Mouse (Mus musculus): ENCODE measurements around the gene Surf4. TPM values are rescaled to one million over a fixed set of nuclear protein-coding genes. Genes with fewer than 3 reads are reported as not detected.

Gene Surf4
- total RNA-seq, 2 experiments from 2014 or later = 129 to 195 TPM

DNA sequence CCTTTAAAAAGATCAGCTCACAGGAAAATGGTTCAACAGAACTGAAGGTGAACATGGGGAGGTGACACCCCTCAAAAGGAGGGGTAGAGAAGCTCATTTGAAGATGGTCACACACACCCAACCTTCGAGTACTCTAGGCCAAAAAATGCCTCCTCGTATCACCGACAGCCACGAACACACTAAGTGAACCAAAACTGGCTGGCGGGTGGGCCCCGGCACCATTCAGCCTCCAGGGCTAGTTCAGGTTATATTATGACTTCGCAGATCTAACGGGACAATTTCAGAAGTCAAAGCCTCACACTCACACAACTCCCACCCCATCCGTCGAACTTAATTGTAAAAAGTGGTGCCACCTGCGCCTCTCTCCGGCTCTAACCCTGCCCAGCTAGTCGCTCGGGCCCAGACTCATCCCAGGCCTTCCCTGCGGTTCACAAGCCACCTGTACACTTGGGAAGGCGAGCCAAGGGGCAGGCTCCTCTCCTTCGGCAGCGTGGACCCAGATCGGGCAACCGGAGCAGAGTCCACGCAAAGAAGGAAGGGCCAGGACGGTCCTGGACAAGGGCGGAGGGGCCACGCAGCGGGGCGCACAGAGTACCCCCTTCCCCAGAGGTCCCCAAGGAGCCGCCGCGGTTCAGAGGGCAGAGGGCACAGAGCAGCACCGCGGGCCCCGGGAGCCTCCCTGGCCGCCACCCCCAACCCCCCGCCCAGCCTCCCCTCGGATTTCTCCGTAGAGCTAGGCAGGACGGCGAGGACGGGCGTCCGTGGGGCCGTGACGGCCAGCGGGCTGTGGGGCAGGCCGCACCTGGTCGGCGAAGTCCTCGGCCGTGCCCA lies 1.0 kb downstream of the Surf4 start:
- DNase-seq (ENCODE audit: low spot score in 2 of 2) = no peak

DNA sequence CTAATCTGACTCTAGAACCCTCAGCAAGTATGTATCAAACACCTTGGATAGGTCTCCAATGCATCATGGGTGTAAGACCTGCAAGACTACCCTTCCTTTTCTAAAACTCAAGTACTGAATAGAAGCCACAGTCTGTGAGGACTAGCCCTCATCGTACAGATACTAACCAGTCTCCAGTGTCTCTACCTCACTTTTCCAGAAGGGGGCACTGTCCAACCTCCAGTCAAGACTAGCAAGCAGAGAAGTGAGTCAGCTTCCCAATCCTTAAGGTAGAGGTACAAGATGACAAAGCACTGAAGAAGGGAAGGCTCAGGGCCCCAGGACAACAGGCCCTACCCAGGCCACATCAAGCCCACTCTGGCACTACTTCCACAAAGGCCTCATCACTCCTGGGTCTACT lies 3.3 kb downstream of the Surf4 start:
- peak in 1 of 2 experiments; percentile 58 for DNase-seq (ENCODE audit: low spot score in 2 of 2)

DNA sequence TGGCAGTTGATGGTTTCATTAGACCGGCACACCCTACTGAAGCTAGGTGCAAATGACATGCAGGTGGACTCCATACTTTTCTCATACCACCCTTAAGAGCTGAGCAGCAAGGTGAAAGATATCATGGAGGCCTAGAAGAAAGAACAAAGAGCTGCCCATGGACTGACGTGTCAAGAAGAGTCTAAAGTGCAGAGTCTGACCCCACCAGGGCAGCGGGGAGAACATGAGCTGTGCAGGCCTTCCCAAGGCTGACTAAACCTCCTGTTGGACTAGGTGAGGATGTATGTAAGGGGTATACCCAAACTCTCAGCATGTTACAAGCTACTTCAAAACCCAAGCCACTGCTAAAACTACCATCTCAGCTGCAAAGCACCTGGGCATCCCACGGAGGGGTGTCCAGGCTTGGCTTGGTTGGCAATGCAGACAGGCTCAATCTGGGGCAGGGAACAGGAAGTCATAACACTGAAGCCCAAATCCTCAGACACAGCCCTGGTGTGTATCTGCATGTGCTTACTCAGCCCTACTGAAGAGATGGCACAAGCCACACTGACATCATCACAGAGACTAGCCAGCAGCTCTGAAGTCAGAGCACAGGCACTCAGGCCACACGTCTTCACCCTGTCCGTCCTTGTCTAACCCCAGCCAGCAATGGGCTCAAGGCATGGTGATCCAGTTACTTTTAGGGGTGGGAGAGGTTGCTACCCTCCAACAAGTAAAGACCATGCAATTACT lies 5.8 kb downstream of the Surf4 start:
- no peak for DNase-seq (ENCODE audit: low spot score in 2 of 2)

DNA sequence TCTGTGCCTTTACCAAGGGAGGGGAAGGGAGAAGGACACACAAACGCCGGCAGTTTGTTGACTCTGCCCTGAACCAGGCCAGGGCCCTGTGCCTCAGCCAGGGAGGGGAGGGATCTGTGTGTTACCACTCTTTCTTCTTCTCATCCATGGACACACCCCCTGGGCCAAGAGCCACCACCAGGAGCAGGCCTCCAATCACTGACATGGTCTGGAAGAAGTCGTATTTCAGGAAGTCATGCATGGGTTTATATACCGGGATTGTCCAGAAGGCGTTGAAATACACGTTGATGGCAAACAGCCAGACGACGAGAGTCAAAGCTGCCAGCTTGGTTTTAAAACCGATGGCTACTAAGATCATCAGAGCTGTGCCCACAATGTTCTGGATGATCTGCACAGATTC lies 11.9 kb downstream of the Surf4 start:
- DNase-seq (ENCODE audit: low spot score in 2 of 2) = no peak

DNA sequence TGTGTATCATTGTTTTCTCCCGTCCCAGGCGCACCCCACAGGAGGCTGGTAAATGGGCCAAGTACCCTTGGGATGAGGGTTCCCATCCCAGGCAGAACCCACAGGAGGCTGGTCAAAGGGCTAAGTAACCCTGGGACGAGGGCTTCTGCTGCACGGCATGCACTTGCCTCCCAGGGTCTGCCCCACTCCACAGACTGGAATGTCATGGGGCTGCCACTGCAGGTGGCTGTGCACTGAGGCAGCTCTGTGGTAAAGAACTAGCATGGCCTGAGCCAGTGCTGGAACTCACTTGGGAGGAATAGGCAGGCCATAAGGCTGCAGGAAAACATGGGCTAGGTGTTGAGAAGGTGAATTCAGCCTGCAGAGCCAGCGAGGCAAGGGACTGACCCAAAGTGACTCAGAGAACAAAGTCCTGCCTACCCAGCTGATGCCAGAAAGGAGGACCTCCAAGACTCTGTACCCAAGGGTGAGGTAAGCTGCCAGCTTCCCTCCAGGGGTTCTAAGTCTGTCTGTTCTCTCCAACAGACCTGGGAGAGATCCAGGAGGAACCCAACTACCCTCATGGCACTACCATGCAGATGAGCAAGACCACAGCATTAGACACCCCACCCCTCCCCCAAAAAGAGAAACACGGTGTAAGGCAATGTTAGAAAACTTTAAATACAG lies 13.4 kb downstream of the Surf4 start:
- DNase-seq (ENCODE audit: low spot score in 2 of 2) = no peak

DNA sequence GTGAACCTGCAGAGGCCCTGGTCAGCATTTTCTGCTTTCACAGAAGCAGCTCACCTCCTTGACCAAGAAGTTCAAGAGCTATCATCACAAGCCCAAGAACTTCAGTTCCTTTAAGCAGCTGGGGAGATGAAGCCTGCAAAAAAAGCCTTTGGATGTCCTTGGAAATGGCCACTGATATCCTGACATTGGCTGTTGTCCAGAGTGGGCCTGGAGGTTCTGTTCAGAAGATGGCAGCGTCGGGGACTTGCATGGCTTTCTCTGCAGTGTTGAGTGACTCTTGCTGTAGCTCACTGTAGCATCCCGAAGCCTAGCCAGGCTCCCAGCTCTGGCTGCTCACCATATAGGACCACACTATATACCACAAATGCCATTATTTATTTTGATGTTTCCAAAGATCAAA lies 14.0 kb downstream of the Surf4 start:
- no peak for DNase-seq (ENCODE audit: low spot score in 2 of 2)

DNA sequence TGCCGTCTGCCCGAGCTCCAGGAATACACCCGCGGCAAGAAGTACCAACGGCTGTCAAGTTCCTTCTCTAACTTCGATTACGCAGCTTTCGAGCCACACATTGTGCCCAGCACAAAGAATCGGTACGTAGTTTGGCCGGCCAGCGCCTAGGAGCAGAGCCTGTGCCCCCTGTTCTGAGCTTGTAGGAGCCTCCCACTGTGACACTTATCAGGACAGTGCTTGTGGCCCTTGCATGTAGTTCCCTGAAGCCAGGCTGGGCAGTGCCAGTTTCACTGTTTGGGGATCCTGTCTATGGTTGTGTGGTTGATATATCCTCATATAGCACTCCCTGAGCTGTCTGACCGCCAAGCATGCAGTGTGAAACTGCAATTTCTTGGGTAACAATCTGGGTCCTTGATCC lies 17.0 kb downstream of the Surf4 start:
- DNase-seq (ENCODE audit: low spot score in 2 of 2) = no peak

DNA sequence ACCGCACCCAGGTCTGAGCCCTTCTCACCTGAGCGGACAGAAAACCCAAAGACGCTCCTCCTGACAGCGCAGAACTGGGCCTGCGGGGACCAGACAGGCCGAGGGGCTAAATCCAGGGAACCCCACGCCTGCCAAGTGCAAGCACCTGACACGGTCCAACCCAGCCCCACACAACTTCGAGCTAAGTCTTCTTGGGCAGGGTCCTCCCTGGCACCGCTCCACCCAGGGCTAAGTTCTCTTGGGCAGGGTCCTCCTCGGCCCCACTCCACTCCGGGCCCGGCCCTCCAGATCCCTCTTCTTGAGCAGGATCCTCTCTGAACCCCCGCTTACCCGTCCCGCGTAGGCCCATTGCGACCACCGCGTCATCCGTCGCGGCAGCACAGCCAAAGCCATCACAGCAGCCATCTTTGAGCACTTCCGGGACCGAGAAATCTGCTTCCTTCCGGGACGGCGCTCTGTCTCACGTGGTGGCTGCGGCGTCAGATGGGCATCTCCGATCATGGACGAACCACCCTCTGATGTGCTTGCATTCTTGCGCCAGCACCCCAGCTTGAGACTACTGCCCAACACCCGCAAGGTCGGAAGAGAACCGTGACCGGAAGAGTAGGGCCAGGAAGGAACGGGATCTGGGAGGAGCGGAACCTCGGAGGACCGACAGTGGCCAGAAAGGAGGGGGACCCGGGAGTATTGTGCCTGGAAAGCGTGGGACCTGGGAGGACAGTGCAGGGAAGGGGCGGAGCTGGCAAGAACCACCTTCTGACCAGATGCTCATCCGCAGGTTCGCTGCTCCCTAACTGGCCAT lies 17.6 kb downstream of the Surf4 start, which contains the start of the genes Surf2 and Surf1:
Surf2 (plus strand) TSS at position 441 of the 802 bp plus-strand sequence.
Surf1 (minus strand) TSS at position 604 of the 802 bp plus-strand sequence.
- DNase-seq (ENCODE audit: low spot score in 2 of 2) = peak; percentile 75 to 77

DNA sequence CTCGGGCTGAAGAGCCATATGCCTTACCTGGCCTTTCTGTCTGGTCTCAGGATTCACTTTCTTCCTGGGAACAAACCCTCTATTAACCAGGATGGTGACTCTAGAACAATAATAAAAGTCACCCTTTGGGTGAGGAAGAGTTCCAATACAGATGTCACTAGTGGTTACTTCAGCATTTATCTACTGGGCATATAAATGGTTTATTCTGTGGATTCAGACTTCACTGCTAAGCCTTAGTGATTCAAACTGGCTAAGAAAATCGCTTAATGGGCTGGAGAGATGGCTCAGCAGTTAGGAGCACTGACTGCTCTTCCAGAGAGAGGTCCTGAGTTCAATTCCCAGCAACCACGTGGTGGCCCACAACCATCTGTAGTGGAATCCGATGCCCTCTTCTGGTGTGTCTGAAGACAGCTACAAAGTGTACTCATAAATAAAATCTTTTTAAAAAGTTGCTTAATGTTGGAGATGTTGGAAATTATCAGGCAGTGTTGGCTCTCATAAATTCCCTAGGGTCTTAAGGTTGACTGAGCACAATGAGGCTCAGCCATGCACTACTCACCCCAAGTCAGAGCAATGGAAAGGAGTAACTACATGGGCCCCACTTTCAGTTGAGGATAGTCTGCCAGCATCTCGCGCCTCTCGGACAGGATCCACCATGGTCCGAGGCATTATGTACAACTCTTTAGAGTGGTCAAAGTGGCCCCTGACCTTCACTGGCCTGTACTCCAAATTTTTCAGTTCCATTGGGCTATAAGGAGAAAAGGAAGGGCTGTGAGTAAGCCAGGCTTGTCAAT lies 19.4 kb downstream of the Surf4 start:
- no peak for DNase-seq (ENCODE audit: low spot score in 2 of 2)

DNA sequence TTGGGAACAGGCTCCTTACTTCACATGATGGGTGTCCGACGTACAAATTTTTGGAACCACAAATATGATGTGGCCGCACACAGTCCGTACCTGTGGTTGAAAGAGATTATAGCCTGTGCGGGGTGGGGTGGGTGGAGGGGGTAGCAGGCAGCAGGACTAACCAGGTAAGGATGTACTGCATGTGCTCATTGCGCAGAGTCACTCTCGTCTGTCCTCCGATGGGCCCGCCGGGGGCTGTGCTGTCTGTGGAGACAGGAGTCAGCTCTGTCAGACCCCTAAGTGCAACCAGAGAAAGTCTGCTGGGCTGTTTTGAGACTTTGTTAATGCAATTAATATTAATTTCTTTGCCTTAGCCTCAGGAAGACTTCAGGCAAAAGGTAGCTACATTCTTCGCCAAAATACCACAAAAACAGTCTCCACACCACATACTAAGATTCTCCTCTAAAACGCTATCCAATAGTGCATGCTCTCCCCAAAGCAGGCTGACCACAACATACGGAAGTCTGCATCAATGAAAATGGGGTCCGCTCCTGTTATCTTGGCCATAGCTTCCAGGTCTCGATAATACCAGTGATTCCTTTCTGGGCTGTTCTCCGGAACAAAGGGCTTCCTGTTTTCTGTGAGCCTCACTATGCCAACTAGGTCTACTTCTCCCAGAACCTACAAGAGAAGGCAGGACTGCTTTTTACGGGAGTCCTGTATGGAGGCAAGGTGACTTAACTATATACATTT lies 20.1 kb downstream of the Surf4 start:
- DNase-seq (ENCODE audit: low spot score in 2 of 2) = no peak

DNA sequence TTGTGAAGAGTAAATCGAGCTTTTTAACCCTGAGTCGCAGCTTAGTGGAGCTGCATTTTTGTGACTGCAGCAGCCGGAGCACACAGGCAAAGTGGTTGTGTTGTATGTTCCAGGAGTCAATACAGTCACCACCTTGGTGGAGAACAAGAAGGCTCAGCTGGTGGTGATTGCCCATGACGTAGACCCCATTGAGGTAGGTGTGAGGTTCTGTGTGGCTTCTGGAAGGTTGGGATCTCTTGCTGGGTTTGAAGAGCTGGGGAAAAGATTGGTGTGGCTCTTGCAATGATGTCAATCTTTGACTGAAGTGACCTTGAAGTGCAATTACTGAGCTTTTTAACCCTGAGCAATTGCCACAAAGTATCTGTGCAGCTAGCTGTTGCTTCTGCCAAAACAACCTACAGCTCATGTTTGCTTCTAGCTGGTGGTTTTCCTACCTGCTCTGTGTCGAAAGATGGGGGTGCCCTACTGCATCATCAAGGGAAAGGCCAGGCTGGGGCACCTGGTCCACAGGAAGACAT lies 21.4 kb downstream of the Surf4 start:
- no peak for DNase-seq (ENCODE audit: low spot score in 2 of 2)

DNA sequence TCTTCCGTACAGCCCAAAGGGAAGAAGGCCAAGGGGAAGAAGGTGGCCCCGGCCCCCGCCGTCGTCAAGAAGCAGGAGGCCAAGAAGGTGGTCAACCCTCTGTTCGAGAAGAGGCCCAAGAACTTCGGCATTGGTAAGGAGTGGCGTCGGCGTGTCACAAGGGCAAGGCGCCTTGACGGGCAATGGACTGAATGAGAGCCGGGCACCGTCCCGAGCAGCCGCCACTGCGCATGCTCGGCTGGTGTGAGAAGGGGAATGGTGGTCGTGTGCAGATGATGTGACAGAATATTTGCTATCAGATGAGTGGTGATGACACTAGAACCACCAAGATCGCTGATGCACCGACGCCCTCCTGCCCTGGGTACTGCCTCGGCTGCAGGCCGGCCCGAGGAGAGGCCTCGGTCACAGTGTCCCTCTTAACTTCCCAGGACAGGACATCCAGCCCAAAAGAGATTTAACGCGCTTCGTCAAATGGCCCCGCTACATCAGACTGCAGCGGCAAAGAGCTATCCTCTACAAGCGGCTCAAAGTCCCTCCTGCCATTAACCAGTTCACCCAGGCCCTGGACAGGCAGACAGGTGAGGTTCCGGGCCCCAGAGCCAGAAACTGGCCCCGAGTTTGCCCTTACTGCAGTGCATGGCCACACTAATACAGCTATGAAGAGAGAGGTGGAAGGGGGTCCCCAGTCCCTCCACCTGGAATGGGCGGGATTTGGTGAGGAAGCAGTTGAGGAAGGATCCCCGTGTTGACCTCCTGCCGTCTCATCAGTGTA lies 22.5 kb downstream of the Surf4 start:
- DNase-seq (ENCODE audit: low spot score in 2 of 2) = peak in 1 of 2 experiments; percentile 66

DNA sequence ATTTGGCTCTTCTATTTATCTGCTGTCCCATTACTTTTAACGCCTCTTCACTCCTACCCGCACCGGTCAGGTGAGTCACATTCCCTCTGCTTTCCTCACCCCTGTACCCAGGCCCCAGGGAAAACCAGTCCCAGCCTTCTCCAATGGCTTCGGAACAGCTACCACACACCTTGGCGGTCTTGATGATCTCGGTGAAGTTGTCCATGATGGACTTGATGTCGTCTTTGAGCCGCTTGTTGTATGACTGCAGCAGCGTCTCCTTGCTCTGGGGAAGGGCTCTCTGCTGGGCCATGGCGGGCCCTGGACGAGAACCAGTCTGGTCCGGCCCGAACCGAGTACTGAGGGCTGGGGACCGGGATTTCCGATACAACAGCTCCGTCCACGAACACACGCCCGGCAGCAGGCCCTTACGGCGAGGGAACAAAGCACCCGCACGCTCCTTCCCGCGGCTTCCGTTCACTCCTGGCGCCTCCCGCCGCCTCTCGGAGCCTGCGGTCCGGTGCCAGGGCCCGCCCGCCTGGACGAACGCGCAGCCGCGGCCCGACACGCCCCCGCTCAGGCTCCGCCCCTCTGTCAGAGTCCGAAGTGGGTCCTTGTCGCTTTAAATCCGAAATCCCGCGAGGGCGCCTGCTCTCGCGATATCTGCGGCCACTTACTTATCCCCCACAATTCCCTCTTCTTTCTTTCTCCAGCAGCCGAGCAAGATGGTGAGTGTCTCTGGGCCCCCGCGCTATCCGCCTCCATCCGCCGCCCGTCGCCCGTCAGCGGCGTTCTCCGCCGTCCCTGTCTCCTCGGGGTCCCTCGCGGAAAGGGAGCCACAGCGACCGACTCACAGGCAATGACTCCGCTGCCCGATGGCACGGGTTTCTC lies 23.4 kb downstream of the Surf4 start, which contains the start of the genes Med22 and Rpl7a:
Med22 (minus strand) TSS at position 554 of the 870 bp plus-strand sequence.
Rpl7a (plus strand) TSS at position 641 of the 870 bp plus-strand sequence.
- DNase-seq (ENCODE audit: low spot score in 2 of 2) = peak; percentile 100

DNA sequence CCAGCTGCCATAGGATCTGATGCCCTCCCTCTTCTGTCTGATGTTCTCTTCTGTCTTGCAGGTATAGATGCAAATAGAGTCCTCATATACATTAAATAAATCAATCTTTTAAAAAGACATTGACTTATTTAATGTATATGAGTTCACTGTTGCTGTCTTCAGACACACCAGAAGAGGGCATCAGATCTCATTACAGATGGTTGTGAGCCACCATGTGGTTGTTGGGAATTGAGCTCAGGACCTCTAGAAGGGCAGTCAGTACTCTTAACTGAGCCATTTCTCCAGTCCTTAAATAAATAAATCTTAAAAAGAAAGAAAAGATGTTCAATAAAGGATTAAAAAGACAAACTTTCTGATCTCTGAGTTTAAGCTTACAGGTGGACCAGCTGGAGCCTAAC lies 24.3 kb downstream of the Surf4 start:
- DNase-seq (ENCODE audit: low spot score in 2 of 2) = no peak

DNA sequence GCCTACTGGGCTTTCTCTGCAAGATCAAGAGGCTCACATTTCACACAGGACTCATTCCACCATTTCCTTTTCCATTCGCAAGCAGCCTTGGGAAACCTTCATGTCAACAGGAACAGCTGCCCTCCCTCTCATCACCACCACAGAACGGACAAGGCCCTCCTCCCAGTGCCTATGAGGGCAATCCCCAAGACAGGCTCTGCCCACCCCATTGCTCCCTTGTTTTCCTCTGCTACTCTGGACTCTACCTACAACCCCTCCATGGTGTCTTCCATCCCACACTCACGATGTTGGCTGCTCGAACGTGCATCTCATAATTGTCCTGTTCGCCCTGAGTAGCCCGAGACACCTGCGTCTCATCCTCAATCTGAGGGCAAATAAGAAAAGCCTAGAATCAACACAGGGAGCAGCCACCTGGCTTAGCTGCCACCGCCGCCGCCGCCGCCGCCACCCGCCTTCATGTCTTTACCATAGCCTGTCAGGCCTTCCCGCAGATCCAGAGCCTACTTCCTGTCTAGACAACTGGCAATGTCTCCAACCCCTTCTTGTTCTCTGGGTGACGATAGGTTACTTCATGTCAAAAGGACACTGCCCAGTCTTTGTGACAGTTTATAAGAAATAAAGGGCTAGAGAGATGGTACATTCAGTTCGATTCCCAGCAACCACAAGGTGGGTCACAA lies 24.9 kb downstream of the Surf4 start:
- no peak for DNase-seq (ENCODE audit: low spot score in 2 of 2)

DNA sequence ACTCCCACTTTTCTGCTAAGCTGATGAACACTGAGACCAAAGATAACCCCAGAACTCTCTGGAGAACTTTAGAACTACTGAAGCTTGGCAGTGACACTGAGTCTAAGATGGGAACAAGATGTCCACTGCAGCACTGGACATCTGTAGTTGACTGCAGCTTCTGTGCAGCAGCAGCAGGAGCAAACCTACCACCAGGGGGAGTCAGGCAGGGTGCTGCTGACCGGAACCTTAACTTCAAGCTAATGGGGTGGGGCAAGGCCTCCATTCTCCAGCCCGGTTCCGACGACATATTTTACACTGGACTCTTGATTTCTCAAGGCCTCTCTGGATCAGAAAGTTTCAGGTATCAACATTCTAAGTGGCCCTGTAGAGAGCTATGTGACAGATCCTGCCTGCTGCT lies 26.6 kb downstream of the Surf4 start:
- no peak for DNase-seq (ENCODE audit: low spot score in 2 of 2)

DNA sequence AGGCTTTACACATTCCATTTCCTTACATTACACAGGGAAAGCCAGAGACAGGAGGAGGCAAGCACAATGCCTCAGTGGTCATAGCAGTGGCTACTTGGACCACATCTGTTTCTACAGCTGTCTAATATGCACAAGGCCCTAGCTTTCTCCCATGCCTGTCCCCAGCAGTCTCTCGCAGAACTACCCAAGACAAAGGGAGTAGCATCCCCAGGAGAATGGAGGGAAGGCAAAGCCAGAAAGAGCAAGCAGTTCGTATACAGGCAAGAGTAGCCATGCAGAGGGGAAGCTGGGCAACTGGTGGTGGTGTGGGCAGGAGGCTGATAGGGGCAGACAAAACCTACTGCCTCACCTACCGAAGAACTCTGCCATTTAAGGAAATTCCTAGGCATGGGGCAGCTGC lies 27.3 kb downstream of the Surf4 start:
- no peak for DNase-seq (ENCODE audit: low spot score in 2 of 2)

All from adrenal gland, adult 18-20 months (tissue).